In genomic region chr4:32229266-32229665, GRCm38 (mm10) we compare ENCODE assay signal across 20 mouse cellular contexts. TPM values are rescaled to one million over a fixed set of nuclear protein-coding genes. Genes with fewer than 3 reads are reported as not detected.
A peak's percentile ranks its signal among the peaks of the same experiment; 100 is the strongest.
DNase-seq lines count a peak whose midpoint lies in the region; ATAC-seq lines count a peak whose summit lies in the region.
"Had no signal": no experiment of that assay in that cellular context is flagged by ENCODE, and none has a peak within 500 bp of the region (broad histone marks: within the 10 kb centered on the region; RNA-seq: fewer than 3 reads in every experiment).

No protein-coding gene starts in this region.

- peak; percentile 16 for DNase-seq in spleen, adult 12 weeks (ENCODE audit: low spot score)
- DNase-seq in spleen, postnatal 4 days (ENCODE audit: low spot score in 2 of 2): no peak
- no peak for DNase-seq in frontal cortex, adult 2 months (ENCODE audit: extremely low spot score in 1 of 2, low spot score in 1 of 2)
- DNase-seq in urinary bladder, adult 18-20 months (ENCODE audit: low spot score in 2 of 2): no peak
- no peak for DNase-seq in heart, adult 8-10 months (ENCODE audit: low spot score)
- DNase-seq: adrenal gland, postnatal 25 days; cerebellum, adult 2 months; cerebellum, postnatal 25 days; gastrocnemius, postnatal 14 days; heart, adult 11 months; heart, postnatal 36 days; kidney, adult 18-20 months; kidney, postnatal 25 days; right cerebral cortex, postnatal 25 days; thymus, adult 2 months had no signal

- ATAC-seq in CD4-positive, CD25-positive, alpha-beta regulatory T cell, adult 4 months: peak; percentile 73
- peak; percentile 12; the same call in 1 of the 2 replicates for ATAC-seq in granulocyte monocyte progenitor cell, adult 5-6 weeks (replicated peaks; ENCODE audit: poor library complexity, severe bottlenecking)
- peak; percentile 53 for ATAC-seq in neutrophil, adult 5-6 weeks (ENCODE audit: extremely low read depth, insufficient number of reproducible peaks, low FRiP score, poor library complexity, severe bottlenecking)
- ATAC-seq: forebrain, embryonic 13.5 days had no signal

RNA-seq across cellular contexts. Expression of gene Bach2, which starts 9.3 kb away (rescaled TPM):
- 10 to 100 TPM; 21.5 to 23.6 TPM for polyA plus RNA-seq in CD4-positive, CD25-positive, alpha-beta regulatory T cell, adult 4 months (2017; shearing (Covaris generic))
- 0.67 and 4.9 TPM in 2 replicates for total RNA-seq in granulocyte monocyte progenitor cell, adult 5-6 weeks (2014; fragmentation: Nextera tagmentation)
- under 0.01 and 0.17 TPM in 2 replicates for total RNA-seq in granulocyte monocyte progenitor cell, adult 5-6 weeks (2017)
- total RNA-seq in neutrophil, adult 5-6 weeks (2017): 79.4 and 98.9 TPM in 2 replicates
- 4.8 and 6.2 TPM in 2 replicates for polyA plus RNA-seq in frontal cortex, adult 2 months (2012; rRNA removed)
- 1 to 10 TPM; 2.4 to 6.9 (median 4.2) TPM for total RNA-seq in heart, adult 8-10 months (2022)
- polyA plus RNA-seq: G1E had no signal

Comparison
In these comparisons a context has a peak if more than half of its experiments do, and no peak if none do; other contexts are left out.
1. ATAC-seq: peak in every context shown above with its lines; median percentile 73 in CD4-positive, CD25-positive, alpha-beta regulatory T cell, adult 4 months; 53 in neutrophil, adult 5-6 weeks; 12 in granulocyte monocyte progenitor cell, adult 5-6 weeks.
2. RNA of gene Bach2, which starts 9.3 kb away (total RNA-seq): 79.4 to 98.9 TPM in neutrophil, adult 5-6 weeks; 2.4 to 6.9 TPM in heart, adult 8-10 months and under 0.01 to 4.9 TPM in granulocyte monocyte progenitor cell, adult 5-6 weeks; every median in the first group is over 10 times any median in the second.